Mouse (Mus musculus) erythroblast, embryonic 14.5 days (primary cell): ENCODE measurements around the gene Hus1.

Experiments used
- GATA1 ChIP-seq: IDR thresholded peaks from 2 replicates; pipeline ENCODE4 v1.6.1; 2012; ENCODE audit warnings: low read length, inconsistent platforms, mixed read lengths
- TAL1 ChIP-seq: IDR thresholded peaks from 3 replicates; pipeline ENCODE4 v1.6.1; 2012; ENCODE audit warnings: low read length, inconsistent platforms, mixed read lengths

DNA sequence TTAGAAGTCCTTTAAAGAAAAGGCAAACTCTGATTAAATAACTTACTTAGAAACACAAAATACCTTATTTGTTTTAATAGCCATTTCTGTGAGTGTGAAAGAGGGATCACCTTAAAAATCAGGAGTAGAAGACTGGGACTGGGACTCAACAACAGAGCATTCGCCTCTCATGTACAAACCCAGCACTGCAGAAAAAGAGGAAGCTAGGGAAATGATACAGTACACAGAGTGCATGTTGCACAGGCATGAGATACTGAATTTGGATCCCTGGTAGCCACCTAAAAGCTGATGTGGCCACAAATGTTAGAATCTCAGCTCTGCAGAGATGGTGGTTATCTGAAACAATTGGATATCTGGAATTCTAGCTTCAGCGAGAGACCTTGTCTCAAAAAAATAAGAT is 20.5 kb upstream of the Hus1 start:
- TF ChIP-seq TAL1 (no peak), GATA1 (no peak)
